Mouse (Mus musculus) ES-Bruce4 (cell line): ENCODE results near the gene Hoxb6.

Experiments
- CTCF ChIP-seq: IDR thresholded peaks from one replicate; pipeline ENCODE4 v1.8.1; 2011; ENCODE audit warnings: low read depth, low read length
- EP300 ChIP-seq: IDR thresholded peaks from 2 replicates; pipeline ENCODE4 v1.6.1; 2011; ENCODE audit warnings: low read depth, low read length; ENCODE audit not compliant: insufficient read depth
- POLR2A ChIP-seq: IDR thresholded peaks from one replicate; pipeline ENCODE4 v1.8.1; 2011; ENCODE audit warnings: low read length; ENCODE audit not compliant: insufficient read depth

GRCm38 (mm10) chr11:96322738-96323137 is 30.5 kb downstream of the Hoxb6 start:
- no peak for TF ChIP-seq CTCF
- no peak for TF ChIP-seq POLR2A
- TF ChIP-seq EP300: no peak
